Mouse (Mus musculus) neural tube, embryonic 14.5 days (tissue): Measurements from ENCODE around the gene Smim5. TPM values are rescaled to one million over a fixed set of nuclear protein-coding genes. Genes with fewer than 3 reads are reported as not detected.

ENCODE experiments used
- ATAC-seq: fragments of 200-750 bp; cut with Nextera tagmentation; 2 replicates; pipeline ENCODE4 v1.8.0; 2017; ENCODE audit warnings: low read depth, mild to moderate bottlenecking, moderate TSS enrichment, moderate library complexity
- H3K27ac ChIP-seq: fragments of 300-500 bp; sonication (generic); 2 replicates; pipeline ENCODE4 v1.5.1; 2014; ENCODE audit warnings: low read depth, mild to moderate bottlenecking, control low read depth, low read length, moderate library complexity, mixed read lengths
- H3K27me3 ChIP-seq: fragments of 300-500 bp; sonication (generic); 2 replicates; pipeline ENCODE4 v1.6.1; 2014; ENCODE audit warnings: low read length; ENCODE audit not compliant: control insufficient read depth, insufficient read depth
- H3K36me3 ChIP-seq: fragments of 300-500 bp; sonication (generic); 2 replicates; pipeline ENCODE4 v1.6.1; 2014; ENCODE audit warnings: low read length, mixed read lengths; ENCODE audit not compliant: control insufficient read depth, insufficient read depth
- H3K4me1 ChIP-seq: fragments of 300-500 bp; sonication (generic); 2 replicates; pipeline ENCODE4 v1.6.1; 2014; ENCODE audit warnings: low read length; ENCODE audit not compliant: control insufficient read depth, insufficient read depth
- H3K4me2 ChIP-seq: fragments of 300-500 bp; sonication (generic); 2 replicates; pipeline ENCODE4 v1.6.1; 2014; ENCODE audit warnings: mild to moderate bottlenecking, low read depth, low read length, control low read depth
- H3K4me3 ChIP-seq: fragments of 300-500 bp; sonication (generic); 2 replicates; pipeline ENCODE4 v1.5.1; 2014; ENCODE audit warnings: low read depth, low read length, control low read depth, mixed read lengths
- H3K9ac ChIP-seq: fragments of 300-500 bp; sonication (generic); replicated peaks from 2 replicates; pipeline ENCODE4 v1.6.1; 2014; ENCODE audit warnings: low read depth, mild to moderate bottlenecking, control low read depth, low read length, mixed read lengths
- H3K9me3 ChIP-seq: fragments of 300-500 bp; sonication (generic); 2 replicates; pipeline ENCODE4 v1.6.1; 2016; ENCODE audit warnings: low read length; ENCODE audit not compliant: control insufficient read depth
- WGBS: fragments of 180-500 bp; shearing (Covaris S2); extraction: QIAGEN DNeasy Blood & Tissue Kit; methylation state at CpG from one replicate; pipeline ENCODE4 v1.1.7; 2014; 5-methylcytosine and 5-hydroxymethylcytosine counted together
- polyA plus RNA-seq: library from polyadenylated mRNA; unstranded; fragments of >200 nt; fragmentation: Nextera tagmentation; extraction: Ambion mirVana; gene quantifications from 2 replicates; pipeline ENCODE4 v1.2.1, GENCODE M21; 2014

The Smim5 gene
- polyA plus RNA-seq, 1 experiment from 2014 or later = 1.8 TPM

- no peaks in the 10 kb centered on the region for H3K36me3 ChIP-seq
- no peak overlapping the region for H3K27ac ChIP-seq
- no peaks in the 10 kb centered on the region for H3K4me1 ChIP-seq
- ATAC-seq = no peak
- H3K4me2 ChIP-seq = no peak overlapping the region
- H3K9me3 ChIP-seq = no peaks in the 10 kb centered on the region
- 67% methylated on average over 4 of the region's 4 CpGs for WGBS
- no peak overlapping the region for H3K4me3 ChIP-seq
- H3K9ac ChIP-seq = no peak overlapping the region
- no peaks in the 10 kb centered on the region for H3K27me3 ChIP-seq
These were observed 27.3 kb upstream of the Smim5 start for GRCm38 (mm10) chr11:115872437-115872836.

- WGBS = 95% methylated on average over 3 of the region's 3 CpGs
- H3K9ac ChIP-seq = no peak overlapping the region
- no peaks in the 10 kb centered on the region for H3K9me3 ChIP-seq
- H3K36me3 ChIP-seq = no peaks in the 10 kb centered on the region
- no peaks in the 10 kb centered on the region for H3K27me3 ChIP-seq
- no peak overlapping the region for H3K4me3 ChIP-seq
- no peak overlapping the region for H3K4me2 ChIP-seq
- no peak overlapping the region for H3K27ac ChIP-seq
- ATAC-seq = no peak
- H3K4me1 ChIP-seq = no peaks in the 10 kb centered on the region
These were observed 23.8 kb upstream of the Smim5 start for GRCm38 (mm10) chr11:115875935-115876334.

GRCm38 (mm10) chr11:115876438-115876837 lies 23.3 kb upstream of the Smim5 start:
- no peak for ATAC-seq
- Histone ChIP-seq H3K27me3 (no peaks in the 10 kb centered on the region), H3K9ac (no peak overlapping the region), H3K9me3 (no peaks in the 10 kb centered on the region), H3K4me1 (no peaks in the 10 kb centered on the region), H3K4me3 (no peak overlapping the region), H3K36me3 (no peaks in the 10 kb centered on the region), H3K27ac (no peak overlapping the region), H3K4me2 (no peak overlapping the region)
- 86% methylated on average over 5 of the region's 5 CpGs for WGBS

GRCm38 (mm10) chr11:115877174-115877755 lies 22.5 kb upstream of the Smim5 start:
- WGBS = 65% methylated on average over 6 of the region's 6 CpGs
- Histone ChIP-seq H3K36me3 (no peaks in the 10 kb centered on the region), H3K4me1 (no peaks in the 10 kb centered on the region), H3K9me3 (no peaks in the 10 kb centered on the region), H3K27ac (no peak overlapping the region), H3K4me2 (no peak overlapping the region), H3K9ac (no peak overlapping the region), H3K27me3 (no peaks in the 10 kb centered on the region), H3K4me3 (no peak overlapping the region)
- no peak for ATAC-seq

- H3K4me3 ChIP-seq = no peak overlapping the region
- no peaks in the 10 kb centered on the region for H3K4me1 ChIP-seq
- H3K9ac ChIP-seq = no peak overlapping the region
- no peak overlapping the region for H3K4me2 ChIP-seq
- 0 out of 2 replicates have a peak, but pooled peaks cover 4% of the 10 kb centered on the region for H3K27me3 ChIP-seq
- H3K9me3 ChIP-seq = no peaks in the 10 kb centered on the region
- H3K36me3 ChIP-seq = no peaks in the 10 kb centered on the region
- 83% methylated on average over 8 of the region's 8 CpGs for WGBS
- no peak for ATAC-seq
- H3K27ac ChIP-seq = no peak overlapping the region
These were observed 21.7 kb upstream of the Smim5 start for GRCm38 (mm10) chr11:115878071-115878470.

GRCm38 (mm10) chr11:115881002-115881401 lies 18.8 kb upstream of the Smim5 start:
- H3K9me3 ChIP-seq = no peaks in the 10 kb centered on the region
- 0 out of 2 replicates have a peak, but pooled peaks cover 4% of the 10 kb centered on the region for H3K27me3 ChIP-seq
- no peaks in the 10 kb centered on the region for H3K36me3 ChIP-seq
- 22% methylated on average over 5 of the region's 5 CpGs for WGBS
- ATAC-seq = no peak
- H3K4me2 ChIP-seq = no peak overlapping the region
- H3K27ac ChIP-seq = no peak overlapping the region
- H3K4me1 ChIP-seq = no peaks in the 10 kb centered on the region
- no peak overlapping the region for H3K9ac ChIP-seq
- no peak overlapping the region for H3K4me3 ChIP-seq

GRCm38 (mm10) chr11:115883251-115883650 lies 16.5 kb upstream of the Smim5 start:
- Histone ChIP-seq H3K4me1 (no peaks in the 10 kb centered on the region), H3K9me3 (no peaks in the 10 kb centered on the region), H3K4me2 (no peak overlapping the region), H3K9ac (no peak overlapping the region), H3K27ac (no peak overlapping the region), H3K36me3 (no peaks in the 10 kb centered on the region), H3K27me3 (0 out of 2 replicates have a peak, but pooled peaks cover 4% of the 10 kb centered on the region), H3K4me3 (no peak overlapping the region)
- ATAC-seq = no peak
- WGBS = 19% methylated on average over 13 of the region's 17 CpGs

- 97% methylated on average over 3 of the region's 3 CpGs for WGBS
- Histone ChIP-seq H3K4me3 (no peak overlapping the region), H3K36me3 (no peaks in the 10 kb centered on the region), H3K27me3 (0 out of 2 replicates have a peak, but pooled peaks cover 4% of the 10 kb centered on the region), H3K27ac (no peak overlapping the region), H3K4me2 (no peak overlapping the region), H3K9me3 (no peaks in the 10 kb centered on the region), H3K9ac (no peak overlapping the region), H3K4me1 (no peaks in the 10 kb centered on the region)
- ATAC-seq = no peak
These were observed 15.4 kb upstream of the Smim5 start for GRCm38 (mm10) chr11:115884361-115884760.

GRCm38 (mm10) chr11:115885281-115885680 lies 14.5 kb upstream of the Smim5 start:
- no peaks in the 10 kb centered on the region for H3K9me3 ChIP-seq
- ATAC-seq = no peak
- H3K9ac ChIP-seq = no peak overlapping the region
- 71% methylated on average over 11 of the region's 11 CpGs for WGBS
- 0 out of 2 replicates have a peak, but pooled peaks cover 4% of the 10 kb centered on the region for H3K27me3 ChIP-seq
- no peak overlapping the region for H3K4me3 ChIP-seq
- H3K27ac ChIP-seq = no peak overlapping the region
- no peaks in the 10 kb centered on the region for H3K36me3 ChIP-seq
- no peak overlapping the region for H3K4me2 ChIP-seq
- no peaks in the 10 kb centered on the region for H3K4me1 ChIP-seq
